Mouse (Mus musculus) right cerebral cortex, adult 2 months (tissue): ENCODE data around the gene Snrpd2.

ENCODE experiments used
- DNase-seq, 2 experiments: peaks; one replicate each; pipeline ENCODE4 v3.0.0; 2021 to 2022; ENCODE audit warnings: low spot score in 2 of 2

Snrpd2 gene

GRCm38 (mm10) chr7:19178035-19178434 lies 28.5 kb downstream of the Snrpd2 start:
- peak in 1 of 2 experiments; percentile 52 for DNase-seq

GRCm38 (mm10) chr7:19178443-19179092 lies 29.0 kb downstream of the Snrpd2 start:
- peak; percentile 90 to 92 for DNase-seq

GRCm38 (mm10) chr7:19179173-19179572 lies 29.7 kb downstream of the Snrpd2 start:
- DNase-seq, result peak in 1 of 2 experiments; percentile 64

GRCm38 (mm10) chr7:19179936-19180335 lies 30.4 kb downstream of the Snrpd2 start:
- no peak for DNase-seq

- no peak for DNase-seq
These were observed 31.4 kb downstream of the Snrpd2 start for GRCm38 (mm10) chr7:19180862-19181429.

GRCm38 (mm10) chr7:19184250-19184649 lies 34.7 kb downstream of the Snrpd2 start:
- DNase-seq, result no peak

- no peak for DNase-seq
These were observed 35.2 kb downstream of the Snrpd2 start for GRCm38 (mm10) chr7:19184758-19185157.

GRCm38 (mm10) chr7:19194676-19195075 lies 45.2 kb downstream of the Snrpd2 start:
- no peak for DNase-seq

- DNase-seq, result peak in 1 of 2 experiments; percentile 60
These were observed 47.2 kb downstream of the Snrpd2 start for GRCm38 (mm10) chr7:19196676-19197075.

- DNase-seq, result no peak
These were observed 48.5 kb downstream of the Snrpd2 start for GRCm38 (mm10) chr7:19197985-19198384.

- DNase-seq, result no peak
These were observed 52.1 kb downstream of the Snrpd2 start for GRCm38 (mm10) chr7:19201660-19202059.

GRCm38 (mm10) chr7:19202065-19202850 lies 52.7 kb downstream of the Snrpd2 start:
- no peak for DNase-seq
